Mouse (Mus musculus): ENCODE measurements at regions not wholly inside any gene's neighbourhood (a gene's known extent, or its start where the extent isn't known, plus 50 kb on each side); places are given as distances from the start of the nearest gene placed in this dataset.

DNA sequence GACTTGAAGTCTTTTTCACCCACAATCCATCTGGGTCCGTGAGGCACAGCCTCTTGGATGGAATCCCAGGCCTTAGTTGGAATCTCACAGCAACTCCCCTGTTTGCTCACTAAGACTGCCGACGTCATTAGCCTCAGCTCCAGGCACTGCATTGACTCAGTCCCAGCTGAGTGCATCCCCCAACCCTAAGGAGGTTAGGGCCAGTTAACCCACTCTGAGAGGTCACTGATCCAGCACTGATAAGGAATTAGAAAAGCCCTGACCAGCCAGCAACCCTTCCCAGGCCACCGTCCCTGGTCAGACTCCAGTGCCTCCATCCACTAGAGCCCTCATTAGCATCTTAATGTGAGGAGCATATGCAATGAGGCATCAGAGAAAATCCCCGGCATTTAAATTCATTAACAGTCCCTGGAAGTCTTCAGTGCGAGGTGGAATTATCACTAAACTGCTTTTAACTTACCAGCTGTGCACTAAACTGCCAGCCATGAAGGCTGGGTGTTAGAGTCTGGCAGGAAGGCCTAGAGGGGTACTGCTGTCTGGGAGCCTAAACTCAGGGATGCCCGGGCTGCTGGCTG lies 184.2 kb downstream of the Cct6b start:
- DNase-seq = no peak

DNA sequence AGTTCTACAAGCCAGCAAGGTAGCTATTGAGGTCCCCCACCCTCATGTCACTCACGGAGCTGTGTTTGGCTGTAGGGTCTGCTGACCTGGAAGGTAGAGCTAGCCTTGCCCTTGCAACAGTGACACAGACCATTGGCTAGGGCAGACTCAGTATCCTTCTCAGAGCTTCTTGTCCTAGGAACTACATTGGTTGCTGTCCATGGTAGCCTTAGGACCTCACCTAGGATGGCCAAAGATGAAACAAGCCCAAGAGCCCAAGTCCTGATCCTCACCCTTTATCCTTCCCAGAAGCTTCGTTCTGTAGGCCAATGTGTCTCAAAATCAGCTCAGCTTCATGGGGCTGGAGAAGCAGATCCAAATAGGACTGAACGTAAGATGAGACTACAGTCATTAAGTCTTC lies 187.3 kb downstream of the Tmem132e start:
- no peak for DNase-seq

DNA sequence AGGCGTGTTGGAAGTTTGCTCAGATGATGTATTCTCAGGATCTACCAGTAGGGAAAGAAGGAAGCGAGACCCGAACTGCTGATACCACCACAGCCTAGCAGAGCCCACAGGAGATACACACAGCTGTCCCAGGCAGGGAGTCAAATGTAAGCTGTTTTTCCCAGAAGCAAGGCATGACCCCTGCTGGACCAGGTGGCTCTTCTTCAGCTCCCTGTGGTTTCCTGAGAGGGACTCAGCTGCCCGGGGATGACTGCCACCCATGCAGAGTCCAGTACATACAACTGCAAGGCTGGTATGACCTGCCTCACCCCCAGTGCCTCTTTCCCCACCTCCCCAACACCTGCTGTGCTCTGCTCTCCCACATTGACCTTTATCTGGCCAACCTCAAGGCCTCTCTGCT lies 184.4 kb downstream of the Tmem132e start:
- DNase-seq = no peak

DNA sequence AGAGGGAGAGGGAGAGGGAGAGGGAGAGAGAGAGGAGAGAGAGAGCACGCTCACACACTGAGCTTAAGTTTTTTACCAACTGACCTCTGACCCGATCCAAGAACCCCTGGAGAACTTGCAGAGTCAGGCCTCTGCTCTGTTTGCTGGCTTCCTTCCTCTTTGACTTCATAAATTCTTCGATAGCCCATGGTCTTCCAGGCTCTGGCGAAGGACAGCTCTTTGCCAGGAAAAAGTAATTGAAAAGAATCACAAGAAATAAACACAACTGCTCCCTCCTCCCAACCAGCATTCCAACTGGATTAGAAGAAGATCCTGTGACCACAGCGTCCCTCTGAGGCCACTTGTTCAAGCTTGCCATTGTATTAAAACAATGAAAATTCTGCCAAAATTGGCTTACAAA lies 182.8 kb downstream of the Tmem132e start:
- no peak for DNase-seq

DNA sequence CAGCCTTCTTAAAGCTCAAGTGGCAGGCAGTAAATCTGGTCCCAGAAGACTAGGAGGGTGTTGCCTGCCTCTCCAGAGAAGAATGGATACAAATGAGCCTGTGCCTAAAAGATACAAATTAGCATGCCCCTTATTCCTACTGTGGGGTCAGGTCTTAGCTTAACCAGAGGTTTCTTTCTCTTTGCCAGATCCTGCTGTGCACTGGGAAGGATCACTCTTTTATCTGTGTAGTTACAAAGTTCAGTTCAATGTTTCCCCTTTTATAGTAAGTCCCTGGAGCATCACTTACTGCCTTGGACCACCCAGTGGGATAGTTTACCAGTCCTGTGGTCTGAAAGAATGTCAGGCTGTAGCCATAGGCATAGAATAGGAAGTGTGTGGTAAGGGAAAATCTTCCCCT lies 181.1 kb downstream of the Tmem132e start:
- DNase-seq = no peak

DNA sequence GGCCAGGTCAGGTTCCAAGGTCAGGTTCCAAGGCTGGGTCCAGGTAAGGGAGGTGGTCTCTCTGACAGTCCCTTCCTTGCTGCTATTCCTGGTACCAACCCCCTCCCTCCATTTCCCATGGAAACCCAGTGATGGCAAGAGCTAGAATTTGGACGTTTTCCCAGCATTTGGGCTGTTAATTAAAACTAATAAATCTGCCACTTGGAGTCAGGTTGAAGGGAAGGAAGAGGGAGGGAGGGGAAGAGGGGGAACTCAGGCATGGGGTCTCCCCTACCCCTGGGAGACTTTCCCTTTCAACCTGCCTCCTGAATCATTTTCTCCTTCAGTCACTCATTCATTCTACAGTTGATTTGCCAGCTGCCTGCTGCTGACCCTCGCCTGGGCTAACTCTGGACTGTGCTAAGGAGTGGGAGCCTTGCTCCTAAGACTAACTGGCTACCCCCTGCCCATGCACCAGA lies 179.5 kb downstream of the Tmem132e start:
- no peak for DNase-seq

DNA sequence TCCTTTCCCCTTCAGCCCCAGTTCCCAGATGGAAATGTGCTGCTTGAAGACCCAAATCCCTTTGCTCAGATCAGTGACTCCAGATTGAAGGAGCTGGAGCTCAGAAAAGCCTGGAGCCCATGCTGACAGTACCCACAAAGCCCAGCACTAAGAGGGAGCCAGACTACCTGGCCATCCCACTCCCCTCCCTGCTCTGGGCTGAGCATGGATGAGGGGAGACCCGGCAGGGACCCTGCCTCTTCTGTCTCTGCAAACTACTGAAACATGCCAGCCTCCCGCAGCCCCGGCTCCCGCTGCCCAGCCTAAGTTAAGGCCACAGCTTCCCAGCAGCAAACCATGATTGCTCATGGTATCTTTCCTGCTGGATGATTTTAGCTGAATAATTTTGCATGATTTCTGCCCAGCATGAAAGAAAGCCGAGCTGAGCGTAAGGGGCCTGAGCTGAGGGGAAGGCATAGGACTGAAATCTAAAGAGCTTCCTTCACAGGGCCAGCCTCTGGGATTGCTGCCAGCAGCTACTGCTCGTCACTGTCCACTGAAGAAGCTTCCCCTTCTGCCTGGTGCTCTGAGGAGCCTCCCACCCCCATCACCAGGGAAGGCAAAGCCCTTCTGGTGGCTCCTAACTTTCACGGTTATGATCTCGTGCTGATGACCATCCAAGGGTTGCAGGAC lies 178.4 kb downstream of the Tmem132e start:
- DNase-seq = peak; percentile 32

DNA sequence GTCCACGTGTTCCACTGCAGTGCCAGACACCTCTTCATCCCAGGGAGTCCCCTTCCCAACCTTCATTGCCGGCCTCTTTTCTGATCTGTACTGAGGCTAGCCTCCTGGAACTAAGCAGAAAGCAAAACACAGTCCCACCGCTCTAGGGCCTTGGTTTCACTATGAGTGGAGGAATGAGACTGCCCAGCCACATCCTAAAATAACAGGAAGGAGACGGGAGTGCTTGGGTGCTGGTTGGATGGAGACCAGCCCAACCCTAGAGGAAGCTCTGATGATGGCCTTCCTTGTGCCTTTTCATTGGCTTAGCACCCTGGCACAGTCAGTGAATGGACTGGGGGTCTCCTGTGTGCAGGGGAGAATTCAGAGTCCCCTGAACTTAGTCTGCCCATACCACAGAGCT lies 177.4 kb downstream of the Tmem132e start:
- DNase-seq = no peak

DNA sequence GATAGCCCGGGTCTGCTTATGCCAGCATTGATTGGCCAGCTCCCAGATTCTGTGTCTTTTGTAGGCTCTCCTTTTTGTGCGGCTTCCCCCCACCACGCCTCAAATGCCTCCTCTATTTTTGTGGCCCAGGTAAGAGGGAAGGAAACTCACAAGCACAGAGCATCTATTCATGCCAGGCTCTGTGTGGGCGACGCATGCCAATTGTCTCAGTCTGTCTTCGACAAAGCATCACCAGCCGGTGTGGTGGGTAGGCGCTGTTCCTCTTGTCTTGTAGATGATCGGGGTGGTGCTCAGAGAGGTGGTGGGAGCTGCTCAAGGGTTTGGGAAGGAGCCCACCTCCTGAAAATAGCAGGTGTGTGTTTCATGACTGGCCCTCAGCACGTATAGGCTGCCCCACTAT lies 175.5 kb downstream of the Tmem132e start:
- DNase-seq = no peak

DNA sequence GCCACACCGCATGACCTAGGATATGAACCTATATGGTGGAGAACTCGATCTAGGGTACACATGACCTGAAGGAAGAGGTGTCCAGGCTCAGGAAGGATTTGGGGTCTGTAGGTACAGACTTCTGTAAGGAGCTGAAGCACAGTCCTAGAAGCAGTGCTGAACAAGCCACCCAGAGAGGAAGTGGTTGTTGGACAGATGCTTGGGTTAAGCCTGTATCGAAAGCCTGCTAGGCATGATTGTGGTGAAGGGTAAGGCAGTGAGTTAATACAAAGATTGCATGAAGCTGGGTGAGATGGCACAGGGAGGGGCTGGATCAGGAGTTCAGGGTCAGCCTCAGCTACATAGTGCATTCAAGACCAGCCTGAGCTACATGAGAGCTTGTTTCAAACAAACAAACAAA lies 153.3 kb downstream of the Tmem132e start:
- no peak for DNase-seq

DNA sequence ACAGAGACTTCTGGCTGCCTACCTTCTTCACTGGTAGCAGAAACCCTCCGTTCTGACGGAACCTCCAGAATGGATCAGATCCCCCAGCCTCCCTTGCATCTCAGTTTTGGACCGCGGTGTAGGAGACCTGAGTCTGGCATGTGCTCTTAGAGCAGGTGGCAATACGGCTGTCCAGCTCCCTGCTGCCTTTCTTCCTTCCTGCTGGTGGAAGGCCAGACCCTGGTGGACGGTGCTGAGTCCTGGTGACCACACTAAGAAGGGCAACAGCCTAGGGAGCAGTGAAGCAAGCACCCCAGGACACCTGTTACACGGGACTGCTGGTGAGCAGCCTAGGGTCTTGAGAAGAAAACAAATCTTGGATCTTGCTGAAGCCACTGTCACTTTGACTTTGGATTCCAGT lies 152.7 kb downstream of the Tmem132e start:
- no peak for DNase-seq

DNA sequence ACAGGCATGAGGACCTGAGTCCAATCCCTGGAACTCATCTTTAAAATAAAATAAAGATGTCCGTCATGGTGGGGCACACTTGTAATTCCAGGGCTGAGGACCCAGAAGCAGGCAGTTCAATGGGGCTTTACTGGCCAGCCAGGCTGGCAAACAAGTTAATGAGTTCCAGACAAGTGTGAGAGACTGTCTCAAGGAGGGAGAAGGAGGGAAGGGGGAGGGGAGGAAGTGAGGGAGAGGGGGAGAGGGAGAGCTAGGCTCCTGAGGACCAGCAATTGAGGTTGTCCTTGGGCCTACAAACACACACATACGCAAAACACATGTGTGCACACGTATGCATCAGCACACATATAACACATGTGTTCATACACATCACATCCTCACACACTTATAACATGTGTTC lies 149.2 kb downstream of the Tmem132e start:
- DNase-seq = no peak

DNA sequence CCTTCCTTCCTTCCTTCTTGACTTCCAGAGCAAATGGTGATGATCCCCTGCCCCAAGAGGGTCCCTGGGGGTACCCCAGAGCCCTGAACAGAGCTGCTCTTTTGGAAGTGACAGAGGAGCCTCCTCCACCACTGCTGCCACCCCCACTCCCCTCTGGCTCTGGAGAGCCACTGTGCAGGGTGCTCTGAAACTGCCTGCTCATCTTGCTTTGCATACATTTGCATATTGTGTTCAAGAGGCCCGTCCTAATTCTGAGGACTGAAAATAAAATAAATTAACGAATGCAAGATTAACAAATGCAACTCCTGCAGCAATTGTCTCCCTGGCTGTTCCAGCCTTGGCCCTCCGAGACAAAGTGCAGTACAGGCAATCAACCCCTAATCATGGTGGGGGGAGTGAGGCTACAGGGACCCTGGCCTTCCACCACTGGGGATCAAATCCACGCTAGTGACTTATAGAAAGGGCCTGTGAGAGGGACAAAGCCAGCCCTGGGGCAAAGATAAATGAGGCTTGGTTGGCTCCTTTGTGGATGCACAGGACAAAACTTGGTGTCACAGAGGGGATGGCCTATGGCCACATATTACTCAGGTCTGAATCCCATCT lies 134.6 kb downstream of the Tmem132e start:
- DNase-seq = no peak

DNA sequence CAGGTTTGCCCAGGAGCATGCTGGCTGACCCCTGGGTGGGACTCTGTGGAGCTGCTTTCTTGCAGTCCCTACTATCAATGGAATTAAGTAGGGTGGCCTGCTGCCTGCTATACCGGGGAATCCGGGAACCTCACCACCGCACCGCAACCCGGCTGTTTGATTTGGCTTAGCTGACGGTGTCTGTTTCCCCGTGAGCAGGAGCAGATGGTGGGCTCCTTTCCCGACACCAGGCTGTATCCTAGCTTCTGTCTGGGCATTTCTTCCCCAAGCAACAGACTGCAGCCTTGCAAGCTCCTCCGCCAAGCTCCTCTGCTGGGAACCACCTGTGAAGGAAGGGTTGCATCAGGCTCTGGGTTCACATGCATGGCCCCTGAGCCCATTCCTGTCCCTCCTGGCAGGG lies 132.7 kb downstream of the Tmem132e start:
- DNase-seq = peak; percentile 58

DNA sequence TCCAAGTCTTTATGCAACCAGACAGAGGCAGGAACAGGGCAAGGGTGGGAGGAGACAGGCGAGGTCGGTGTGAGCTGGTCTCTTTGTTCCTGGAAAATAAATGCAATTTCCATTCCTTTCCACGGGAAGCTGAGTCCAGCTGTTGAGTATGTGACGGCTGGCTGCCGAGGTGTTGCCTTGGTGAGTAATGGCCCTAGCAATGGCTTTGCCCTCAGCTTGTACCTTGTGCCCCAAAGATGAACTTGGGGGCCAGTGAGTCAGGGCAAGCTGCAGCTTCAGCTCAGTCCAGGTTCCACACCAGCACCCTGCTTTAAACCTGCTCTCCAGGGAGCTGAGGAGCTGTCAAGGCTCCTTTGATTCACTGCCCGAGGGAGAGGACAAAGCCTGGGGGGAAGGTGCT lies 130.0 kb downstream of the Tmem132e start:
- DNase-seq = no peak

DNA sequence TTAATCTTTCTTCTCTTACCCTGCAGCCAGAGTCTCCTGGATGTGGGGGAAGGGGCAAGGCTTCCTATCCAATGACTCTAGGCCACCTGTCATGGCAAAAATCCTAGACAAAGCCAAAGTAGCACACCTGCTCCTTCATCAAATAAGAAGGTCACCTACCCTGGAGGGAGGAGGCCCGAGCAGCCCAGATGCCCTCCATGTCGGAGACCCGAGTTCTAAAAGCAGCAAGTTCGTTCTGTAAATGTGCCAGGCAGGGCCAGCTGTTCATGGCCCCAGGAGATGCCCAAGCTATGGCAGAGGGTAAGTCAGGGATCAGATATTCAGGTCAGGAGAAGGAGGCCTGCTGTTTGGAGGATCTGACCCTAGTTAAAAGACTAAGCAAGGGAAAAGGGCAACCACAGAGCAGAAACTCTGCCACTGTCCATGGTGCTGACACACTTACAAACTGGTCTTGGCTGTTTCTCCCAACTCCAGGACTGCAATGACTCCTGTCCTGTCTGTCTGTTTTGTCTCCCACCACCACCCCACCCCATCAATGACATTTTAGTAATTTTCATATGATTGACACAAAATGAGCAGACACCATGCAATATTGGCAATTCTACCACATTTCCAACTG lies 125.9 kb downstream of the Tmem132e start:
- DNase-seq = no peak

DNA sequence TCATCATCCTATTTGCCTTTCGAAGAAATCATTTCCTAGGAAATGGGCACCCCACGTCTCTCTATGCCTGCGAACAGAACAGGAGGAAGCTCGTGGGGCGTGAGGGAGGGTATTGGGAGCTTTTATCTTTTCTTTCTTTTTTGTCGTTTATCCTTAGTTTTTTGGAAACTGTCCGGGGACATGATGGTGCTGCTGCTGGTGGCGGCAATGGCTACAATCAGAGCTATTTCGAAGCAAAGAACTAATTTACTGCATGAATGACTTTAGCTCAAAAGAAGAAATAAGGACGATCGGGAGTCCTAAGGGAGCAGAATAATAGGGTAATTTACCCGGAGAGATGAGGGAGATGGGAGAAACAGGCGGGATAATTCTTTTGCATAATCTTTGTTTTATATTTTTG lies 119.9 kb downstream of the Tmem132e start:
- no peak for DNase-seq

Data from right cerebral cortex, postnatal 4 days (tissue).